Mouse (Mus musculus) hindbrain, embryonic 13.5 days (tissue): ENCODE measurements around the gene Gm9732. TPM values are rescaled to one million over a fixed set of nuclear protein-coding genes. Genes with fewer than 3 reads are reported as not detected.
"Not testable (repeated sequence)": the region's sequence is repeated elsewhere in the genome, so short reads cannot be mapped to it uniquely, and the experiment has no call there.

ENCODE experiments used
- ATAC-seq: fragments of 200-750 bp; cut with Nextera tagmentation; 2 replicates; pipeline ENCODE4 v1.8.0; 2017; ENCODE audit warnings: moderate TSS enrichment; ENCODE audit not compliant: low FRiP score
- H3K27ac ChIP-seq: fragments of 300-500 bp; sonication (generic); 2 replicates; pipeline ENCODE4 v1.5.1; 2015; ENCODE audit warnings: inconsistent platforms, mild to moderate bottlenecking, moderate library complexity
- H3K27me3 ChIP-seq: fragments of 300-500 bp; sonication (generic); 2 replicates; pipeline ENCODE4 v1.6.1; 2015; ENCODE audit warnings: mild to moderate bottlenecking, inconsistent platforms
- H3K36me3 ChIP-seq: fragments of 300-500 bp; sonication (generic); 2 replicates; pipeline ENCODE4 v1.6.1; 2015; ENCODE audit warnings: mild to moderate bottlenecking, inconsistent platforms
- H3K4me1 ChIP-seq: fragments of 300-500 bp; sonication (generic); replicated peaks from 2 replicates; pipeline ENCODE4 v1.6.1; 2015; ENCODE audit warnings: inconsistent platforms
- H3K4me2 ChIP-seq: fragments of 300-500 bp; sonication (generic); 2 replicates; pipeline ENCODE4 v1.6.1; 2015; ENCODE audit warnings: inconsistent platforms, mild to moderate bottlenecking, moderate library complexity
- H3K4me3 ChIP-seq: fragments of 300-500 bp; sonication (generic); 2 replicates; pipeline ENCODE4 v1.5.1; 2015; ENCODE audit warnings: mild to moderate bottlenecking, inconsistent platforms
- H3K9ac ChIP-seq: fragments of 300-500 bp; sonication (generic); 2 replicates; pipeline ENCODE4 v1.6.1; 2015; ENCODE audit warnings: mild to moderate bottlenecking, inconsistent platforms
- H3K9me3 ChIP-seq: fragments of 300-500 bp; sonication (generic); 2 replicates; pipeline ENCODE4 v1.6.1; 2016; ENCODE audit warnings: inconsistent platforms
- WGBS: fragments of 180-500 bp; shearing (Covaris S2); methylation state at CpG from one replicate; pipeline ENCODE4 v1.1.7; 2015; 5-methylcytosine and 5-hydroxymethylcytosine counted together
- polyA plus RNA-seq: library from polyadenylated mRNA; unstranded; fragments of >200 nt; fragmentation: Nextera tagmentation; extraction: Ambion mirVana; gene quantifications from 2 replicates; pipeline ENCODE4 v1.2.1, GENCODE M21; 2015

Gene Gm9732
- 0.16 TPM in 1 of 2 replicates, not detected in the other for polyA plus RNA-seq

- 87% methylated on average over 8 of the region's 8 CpGs for WGBS
- not testable (repeated sequence) for H3K36me3 ChIP-seq, H3K4me1 ChIP-seq, ATAC-seq, H3K27me3 ChIP-seq, H3K4me3 ChIP-seq, H3K27ac ChIP-seq, H3K4me2 ChIP-seq, H3K9ac ChIP-seq, H3K9me3 ChIP-seq
These were observed at the start of gene Gm9732 for GRCm38 (mm10) chr14:43274986-43275511. Gene Gm9732 (plus strand): TSS chr14:43275036.

GRCm38 (mm10) chr14:43235204-43235603, 39.6 kb upstream of the Gm9732 start, which contains the start of gene Gm8122:
Gene Gm8122 (minus strand): TSS chr14:43235304.
- H3K9me3 ChIP-seq, H3K27ac ChIP-seq, H3K4me3 ChIP-seq, H3K36me3 ChIP-seq, ATAC-seq, H3K4me1 ChIP-seq, H3K4me2 ChIP-seq, H3K9ac ChIP-seq, H3K27me3 ChIP-seq: not testable (repeated sequence)
- 92% methylated on average over 4 of the region's 4 CpGs for WGBS

- not testable (repeated sequence) for H3K4me1 ChIP-seq, H3K9ac ChIP-seq, H3K36me3 ChIP-seq, H3K4me2 ChIP-seq, H3K27ac ChIP-seq, H3K9me3 ChIP-seq, H3K4me3 ChIP-seq, ATAC-seq, H3K27me3 ChIP-seq
These were observed 37.1 kb upstream of the Gm9732 start for GRCm38 (mm10) chr14:43237769-43238168.

GRCm38 (mm10) chr14:43249611-43250170, 25.1 kb upstream of the Gm9732 start:
- not testable (repeated sequence) for H3K27me3 ChIP-seq, H3K36me3 ChIP-seq, ATAC-seq, H3K9ac ChIP-seq, H3K4me2 ChIP-seq, H3K4me3 ChIP-seq, H3K4me1 ChIP-seq, H3K27ac ChIP-seq, H3K9me3 ChIP-seq
- 29% methylated on average over 10 of the region's 12 CpGs for WGBS

- not testable (repeated sequence) for H3K9me3 ChIP-seq, H3K4me1 ChIP-seq, H3K4me3 ChIP-seq, H3K9ac ChIP-seq, H3K27ac ChIP-seq, H3K36me3 ChIP-seq, H3K27me3 ChIP-seq, H3K4me2 ChIP-seq, ATAC-seq
- WGBS: 35% methylated on average over 5 of the region's 6 CpGs
These were observed 24.1 kb upstream of the Gm9732 start for GRCm38 (mm10) chr14:43250549-43251253.

GRCm38 (mm10) chr14:43256511-43256910, 18.3 kb upstream of the Gm9732 start:
- not testable (repeated sequence) for H3K4me2 ChIP-seq, H3K27me3 ChIP-seq, H3K9ac ChIP-seq, H3K4me3 ChIP-seq, H3K36me3 ChIP-seq, H3K27ac ChIP-seq, H3K4me1 ChIP-seq, H3K9me3 ChIP-seq, ATAC-seq
- 85% methylated on average over 1 of the region's 1 CpGs for WGBS

- H3K27ac ChIP-seq, H3K9ac ChIP-seq, H3K4me3 ChIP-seq, H3K9me3 ChIP-seq, H3K4me1 ChIP-seq, H3K27me3 ChIP-seq, H3K36me3 ChIP-seq, ATAC-seq, H3K4me2 ChIP-seq: not testable (repeated sequence)
- WGBS: 95% methylated on average over 2 of the region's 4 CpGs
These were observed 16.5 kb upstream of the Gm9732 start, which contains the start of gene Gm8126 for GRCm38 (mm10) chr14:43258349-43258748. Gene Gm8126 (plus strand): TSS chr14:43258649.

GRCm38 (mm10) chr14:43263421-43263820, 11.4 kb upstream of the Gm9732 start:
- not testable (repeated sequence) for H3K4me2 ChIP-seq, H3K4me3 ChIP-seq, H3K27ac ChIP-seq, H3K9ac ChIP-seq, H3K4me1 ChIP-seq, H3K9me3 ChIP-seq, H3K27me3 ChIP-seq, H3K36me3 ChIP-seq, ATAC-seq
- WGBS: 84% methylated on average over 3 of the region's 3 CpGs

GRCm38 (mm10) chr14:43268521-43269084, 6.2 kb upstream of the Gm9732 start:
- H3K27ac ChIP-seq, ATAC-seq, H3K4me1 ChIP-seq, H3K36me3 ChIP-seq, H3K27me3 ChIP-seq, H3K9ac ChIP-seq, H3K4me2 ChIP-seq, H3K4me3 ChIP-seq, H3K9me3 ChIP-seq: not testable (repeated sequence)
- WGBS: 60% methylated on average over 2 of the region's 2 CpGs

- 88% methylated on average over 3 of the region's 3 CpGs for WGBS
These were observed 5.6 kb upstream of the Gm9732 start for GRCm38 (mm10) chr14:43269211-43269610.

GRCm38 (mm10) chr14:43273161-43273560, 1.7 kb upstream of the Gm9732 start:
- WGBS: 70% methylated on average over 1 of the region's 1 CpGs
- ATAC-seq, H3K9ac ChIP-seq, H3K4me3 ChIP-seq, H3K27me3 ChIP-seq, H3K4me2 ChIP-seq, H3K9me3 ChIP-seq, H3K4me1 ChIP-seq, H3K36me3 ChIP-seq, H3K27ac ChIP-seq: not testable (repeated sequence)

More at GRCm38 (mm10) chr14:43269211-43269610, 5.6 kb upstream of the Gm9732 start:
- ATAC-seq, H3K4me1 ChIP-seq, H3K9me3 ChIP-seq, H3K27me3 ChIP-seq, H3K27ac ChIP-seq, H3K4me3 ChIP-seq, H3K9ac ChIP-seq, H3K36me3 ChIP-seq, H3K4me2 ChIP-seq: not testable (repeated sequence)

GRCm38 (mm10) chr14:43275752-43276151, 916 bp downstream of the Gm9732 start:
- not testable (repeated sequence) for H3K27ac ChIP-seq, H3K4me1 ChIP-seq, H3K27me3 ChIP-seq, ATAC-seq, H3K9ac ChIP-seq, H3K4me2 ChIP-seq, H3K36me3 ChIP-seq, H3K9me3 ChIP-seq, H3K4me3 ChIP-seq
- WGBS: 83% methylated on average over 1 of the region's 1 CpGs

- H3K4me3 ChIP-seq, H3K36me3 ChIP-seq, H3K27me3 ChIP-seq, H3K27ac ChIP-seq, H3K9me3 ChIP-seq, H3K9ac ChIP-seq, H3K4me2 ChIP-seq, ATAC-seq, H3K4me1 ChIP-seq: not testable (repeated sequence)
- WGBS: 69% methylated on average over 2 of the region's 2 CpGs
These were observed 2.6 kb downstream of the Gm9732 start for GRCm38 (mm10) chr14:43277468-43277867.
